Mouse (Mus musculus): ENCODE data around the gene Maged1. TPM values are rescaled to one million over a fixed set of nuclear protein-coding genes. Genes with fewer than 3 reads are reported as not detected.

Maged1 gene
- polyA plus RNA-seq, 1 experiment, result 137 TPM

DNA sequence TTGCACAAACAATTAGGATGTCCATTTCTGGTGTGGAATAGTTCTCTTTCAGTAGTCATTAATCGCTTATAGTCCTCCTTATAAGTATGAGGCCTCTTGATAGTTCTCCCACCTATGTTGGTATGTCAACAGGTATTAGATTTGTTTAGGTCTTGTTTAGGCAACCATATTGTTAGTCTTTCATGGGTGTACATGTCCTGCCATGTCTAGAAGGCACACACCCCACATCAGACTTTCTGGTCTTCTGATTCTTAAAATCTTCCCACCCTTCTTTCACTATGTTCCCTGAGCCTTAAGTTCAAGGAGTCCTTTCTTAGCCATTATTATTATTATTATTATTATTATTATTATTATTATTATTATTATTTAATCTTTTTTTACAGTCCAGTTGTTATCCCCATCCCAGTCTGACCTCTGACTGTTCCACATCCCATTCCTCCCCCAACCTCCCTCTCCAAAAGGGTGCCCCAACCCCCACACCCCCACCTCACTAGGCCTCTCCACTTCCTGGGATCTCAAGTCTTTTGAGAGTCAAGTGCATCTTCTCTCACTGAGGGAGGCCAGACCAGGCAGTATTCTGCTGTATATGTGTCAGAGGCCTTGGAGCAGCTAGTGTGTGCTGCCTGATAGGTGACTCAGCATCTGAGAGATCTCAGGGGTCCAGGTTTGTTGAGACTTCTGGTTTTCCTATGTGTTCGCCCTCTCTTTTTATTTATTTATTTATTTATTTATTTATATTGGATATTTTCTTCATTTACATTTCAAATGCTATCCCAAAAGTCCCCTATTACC lies 55.7 kb downstream of the Maged1 start:
- no peaks in the 10 kb centered on the region for H3K27me3 ChIP-seq (replicated peaks; ENCODE audit: control insufficient read depth, insufficient read depth, low read length)
- WGBS, result 95% methylated on average over 2 of the region's 2 CpGs

More for the DNA sequence above, 55.7 kb downstream of the Maged1 start:
- Histone ChIP-seq H3K27ac (ENCODE audit: insufficient read depth, low read depth, low read length) (no peak overlapping the region), H3K4me3 (ENCODE audit: insufficient read depth, low read depth, low read length) (no peak overlapping the region), H3K4me1 (ENCODE audit: control insufficient read depth, insufficient read depth, low read length) (no peaks in the 10 kb centered on the region), H3K36me3 (ENCODE audit: control insufficient read depth, insufficient read depth, low read length) (no peaks in the 10 kb centered on the region)
- DNase-seq, result no peak
- TF ChIP-seq POLR2A (IDR thresholded peaks at IDR 0.05; ENCODE audit: low read depth, low read length), result no peak
- no peak for TF ChIP-seq CTCF (conservative IDR thresholded peaks at IDR 0.05; ENCODE audit: insufficient read depth, insufficient read length, low read depth, low read length)

Other genes with a start within 250 kb of the Maged1 start
- gene Fam90a1b, start 175.4 kb downstream of the Maged1 start, polyA plus RNA-seq (2012; rRNA removed), result not detected in 2 replicates
- 31.8 and 43.1 TPM in 2 replicates for gene Apoo, start 175.0 kb downstream of the Maged1 start, polyA plus RNA-seq (2012; rRNA removed)
- gene Gspt2, start 93.9 kb upstream of the Maged1 start, polyA plus RNA-seq (2012; rRNA removed), result 0.88 and 1.3 TPM in 2 replicates
- 2.2 and 3.0 TPM in 2 replicates for gene Zxdb, start 182.4 kb upstream of the Maged1 start, polyA plus RNA-seq (2012; rRNA removed)